Mouse (Mus musculus) forelimb bud, embryonic 11.5 days (tissue): Measurements from ENCODE around the gene Olfr692.
A peak's percentile ranks its signal among the peaks of the same experiment; 100 is the strongest.
"Not testable (repeated sequence)": the region's sequence is repeated elsewhere in the genome, so short reads cannot be mapped to it uniquely, and the experiment has no call there.

Source experiments
- DNase-seq: peaks from one replicate; pipeline ENCODE4 v3.0.0-alpha.2; 2012; ENCODE audit warnings: low read depth, low spot score

The Olfr692 gene

DNA sequence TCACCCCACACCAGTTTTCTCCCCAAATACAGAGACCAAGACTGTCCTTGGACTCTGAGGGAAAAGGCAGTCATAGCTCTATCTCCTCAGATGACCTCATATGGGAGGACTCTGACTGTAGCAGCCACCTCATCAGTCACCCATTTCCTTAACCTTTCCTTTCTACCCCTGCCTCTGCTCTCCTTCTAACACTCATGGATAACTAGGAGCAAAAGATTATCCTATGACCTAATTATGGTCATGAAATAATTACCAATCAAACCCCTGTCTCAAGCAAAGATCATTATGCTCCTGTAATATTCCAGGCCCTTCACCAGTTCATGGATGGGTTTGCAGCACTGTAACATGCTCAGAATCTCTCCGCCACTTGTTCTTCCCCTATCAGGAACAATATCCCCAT, at the start of gene Olfr692:
Olfr692 (plus strand) TSS at position 301 of the 400 bp plus-strand sequence.
- DNase-seq = no peak

DNA sequence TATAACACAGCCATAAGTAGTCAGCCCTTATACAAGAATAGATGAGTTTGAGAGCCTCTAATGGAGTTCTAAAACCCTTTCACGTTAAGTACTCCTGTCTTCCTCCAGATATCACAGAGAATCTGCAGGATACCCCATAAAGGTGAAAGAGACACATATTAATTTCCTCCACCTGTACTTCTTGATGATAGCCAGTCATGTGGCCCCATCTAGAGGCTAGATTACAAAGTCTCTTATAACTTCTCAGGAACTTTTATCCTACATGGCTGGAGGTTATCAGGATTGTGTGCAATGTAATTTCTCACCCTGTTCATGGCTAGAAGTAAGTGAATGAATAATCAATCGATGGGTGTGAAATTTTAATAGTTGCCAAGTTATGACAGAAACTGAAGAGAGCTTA, 42.7 kb upstream of the Olfr692 start:
- DNase-seq = no peak

DNA sequence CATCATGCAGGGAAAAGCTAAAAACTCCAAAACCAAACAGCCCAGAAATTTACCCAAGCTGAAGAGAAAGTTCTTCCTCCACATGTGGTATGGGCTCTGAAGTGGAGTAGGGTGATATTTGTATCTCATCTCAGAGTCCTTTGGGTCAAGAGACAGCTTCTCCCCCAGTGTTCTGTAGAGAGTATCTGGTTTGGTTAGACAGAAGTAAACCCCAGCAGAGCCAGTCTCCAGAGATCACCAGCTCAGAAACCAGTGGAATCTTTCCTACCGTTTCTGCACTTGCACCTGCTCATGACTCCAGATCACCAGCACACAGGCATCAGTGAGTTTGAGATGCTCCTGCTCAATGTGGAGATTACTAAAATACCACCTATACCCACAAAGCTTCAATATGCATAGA, 34.0 kb upstream of the Olfr692 start, which contains the start of gene Olfr690:
Olfr690 (minus strand) TSS at position 101 of the 400 bp plus-strand sequence.
- DNase-seq = no peak

DNA sequence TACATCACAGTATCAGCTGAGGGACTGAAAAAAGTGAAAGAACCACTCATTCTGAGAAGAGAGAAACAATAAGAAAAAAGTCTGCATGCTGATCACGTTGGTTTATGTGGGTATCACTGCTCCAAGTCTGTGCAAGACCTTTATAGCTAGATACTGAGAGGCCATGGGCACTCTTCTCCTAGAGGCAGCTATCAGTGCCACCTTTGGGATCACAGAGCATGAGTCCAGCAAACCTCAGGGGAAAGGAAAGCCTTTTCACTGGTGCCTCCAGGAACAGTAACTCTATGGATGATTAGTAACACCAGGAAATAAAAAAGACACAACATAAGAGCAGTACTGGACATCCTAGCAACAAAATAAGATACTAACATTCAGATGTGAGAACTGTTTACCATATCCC, 25.9 kb upstream of the Olfr692 start, which contains the start of gene Olfr691:
Olfr691 (minus strand) TSS at position 101 of the 400 bp plus-strand sequence.
- no peak for DNase-seq

DNA sequence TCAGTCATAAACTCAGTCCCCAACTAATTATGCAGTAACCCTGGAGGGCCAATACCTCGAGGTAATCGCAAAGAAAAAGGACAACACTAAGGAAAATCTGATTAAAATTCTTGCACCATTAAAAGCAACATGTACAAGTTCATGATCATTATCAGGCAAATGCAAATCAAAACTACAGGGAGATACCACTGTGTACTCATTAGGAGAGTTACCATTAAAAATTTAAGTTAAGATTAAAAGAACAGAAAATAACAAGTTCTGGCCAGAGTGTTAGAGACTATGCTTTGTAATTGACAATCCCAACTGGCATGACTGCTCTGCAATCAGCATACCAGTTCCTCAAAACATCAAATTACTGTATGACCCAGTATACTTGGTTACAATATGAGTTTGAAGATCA, 25.3 kb upstream of the Olfr692 start:
- DNase-seq = no peak

DNA sequence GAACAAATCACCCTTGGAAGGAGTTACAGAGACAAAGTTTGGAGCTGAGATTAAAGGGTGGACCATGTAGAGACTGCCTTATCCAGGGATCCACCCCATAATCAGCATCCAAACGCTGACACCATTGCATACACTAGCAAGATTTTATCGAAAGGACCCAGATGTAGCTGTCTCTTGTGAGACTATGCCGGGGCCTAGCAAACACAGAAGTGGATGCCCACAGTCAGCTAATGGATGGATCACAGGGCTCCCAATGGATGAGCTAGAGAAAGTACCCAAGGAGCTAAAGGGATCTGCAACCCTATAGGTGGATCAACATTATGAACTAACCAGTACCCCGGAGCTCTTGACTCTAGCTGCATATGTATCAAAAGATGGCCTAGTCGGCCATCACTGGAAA, 12.0 kb upstream of the Olfr692 start:
- not testable (repeated sequence) for DNase-seq

DNA sequence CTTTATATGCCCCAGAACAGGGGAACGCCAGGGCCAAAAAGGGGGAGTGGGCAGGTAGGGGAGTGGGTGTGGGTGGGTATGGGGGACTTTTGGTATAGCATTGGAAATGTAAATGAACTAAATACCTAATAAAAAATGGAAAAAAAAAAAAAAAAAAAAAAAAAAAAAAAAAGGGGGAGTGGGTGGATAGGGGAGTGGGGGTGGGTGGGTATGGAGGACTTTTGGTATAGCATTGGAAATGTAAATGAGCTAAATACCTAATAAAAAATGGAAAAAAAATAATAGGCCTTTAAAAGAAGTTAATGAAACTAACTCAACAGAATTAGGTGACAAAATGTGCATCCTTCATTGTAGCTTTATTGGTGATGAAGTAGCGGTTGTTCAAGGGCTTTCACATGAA, 11.5 kb upstream of the Olfr692 start:
- DNase-seq = not testable (repeated sequence)

DNA sequence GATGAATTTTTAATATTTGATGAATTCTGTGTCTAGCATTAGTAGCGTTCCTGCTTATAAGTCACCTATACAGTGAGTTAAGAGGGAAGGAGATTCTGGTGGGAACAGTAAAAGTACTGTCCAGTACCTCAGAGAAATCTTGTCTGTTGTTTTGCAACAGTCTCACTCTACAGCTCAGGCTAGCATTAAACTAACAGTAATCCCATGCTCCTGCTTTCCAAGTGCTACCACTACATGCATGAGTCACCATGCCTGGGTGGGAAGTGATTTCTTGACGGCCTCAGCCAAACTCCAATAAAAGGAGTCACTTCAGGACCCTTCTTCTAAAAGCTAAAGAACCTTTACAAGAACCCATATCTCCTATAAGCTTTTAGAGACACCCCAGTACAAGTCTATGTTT, 6.3 kb upstream of the Olfr692 start:
- no peak for DNase-seq

DNA sequence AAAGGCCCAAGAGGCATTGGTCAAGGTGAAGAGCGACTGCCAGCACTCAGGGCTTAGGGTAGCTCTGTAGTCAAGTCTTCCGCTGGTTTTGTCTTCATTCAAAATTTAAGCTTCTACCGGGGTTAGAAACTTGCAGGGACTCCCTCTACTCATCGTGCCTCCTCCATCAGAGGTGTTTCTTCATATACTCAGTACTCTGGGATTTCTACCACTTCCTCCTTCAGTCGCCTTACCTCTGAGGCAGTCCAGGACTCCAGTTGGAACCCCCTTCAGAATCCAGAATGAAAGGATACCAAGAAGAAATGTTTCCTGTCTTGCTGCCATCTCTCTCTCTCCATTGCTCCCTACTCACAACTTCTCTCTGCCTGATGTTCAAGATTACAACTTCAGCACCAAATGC, 762 bp upstream of the Olfr692 start:
- DNase-seq = no peak

DNA sequence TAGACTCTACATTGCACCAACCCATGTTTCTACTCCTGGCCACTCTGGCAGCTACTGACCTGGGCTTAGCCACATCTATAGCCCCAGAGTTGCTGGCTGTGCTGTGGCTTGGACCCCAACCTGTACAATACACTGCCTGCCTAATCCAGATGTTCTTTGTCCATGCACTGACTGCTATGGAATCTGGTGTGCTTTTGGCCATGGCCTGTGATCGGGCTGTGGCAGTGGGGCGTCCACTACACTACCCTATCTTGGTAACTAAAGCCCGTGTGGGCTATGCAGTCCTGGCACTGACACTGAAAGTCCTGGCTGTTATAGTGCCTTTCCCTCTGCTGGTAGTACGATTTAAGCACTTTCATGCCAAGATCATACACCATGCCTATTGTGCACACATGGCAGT, 491 bp downstream of the Olfr692 start:
- no peak for DNase-seq

DNA sequence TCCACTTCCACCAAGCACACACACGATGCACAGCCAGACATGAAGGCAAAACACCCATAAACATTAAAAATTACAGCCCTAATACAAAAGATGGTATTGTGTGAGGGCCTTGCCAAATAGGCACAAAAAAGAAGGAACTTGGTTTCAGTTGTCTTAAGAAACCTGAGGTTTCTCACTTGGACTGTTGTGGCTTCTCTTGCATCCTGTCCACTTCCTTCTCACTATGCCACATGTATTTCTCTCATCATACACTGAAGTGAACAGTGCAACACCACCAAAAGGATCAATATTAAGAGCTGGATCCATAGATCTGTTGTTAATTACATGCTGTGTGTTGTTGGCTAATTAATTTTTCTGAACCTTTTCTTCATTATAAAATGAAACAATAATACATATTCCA, 4.9 kb downstream of the Olfr692 start:
- no peak for DNase-seq

DNA sequence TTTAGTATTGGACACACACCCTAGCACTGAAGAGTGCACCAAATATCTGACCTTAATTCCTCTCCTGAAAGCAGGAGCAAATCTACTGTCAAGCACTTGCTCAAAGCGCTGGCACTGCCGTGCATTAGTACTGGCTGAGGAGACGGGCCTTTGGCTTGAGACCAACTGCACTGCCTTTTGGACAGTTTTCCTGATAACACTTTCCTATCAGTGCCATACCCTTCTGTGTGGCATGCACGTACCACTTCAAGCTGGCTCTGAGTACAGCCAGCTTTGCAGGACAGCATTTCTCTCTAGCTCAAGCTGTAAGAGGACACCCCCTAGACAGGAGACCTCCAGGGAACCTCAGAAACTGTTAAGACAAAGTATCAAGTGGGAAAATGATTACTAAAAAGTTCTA, 5.5 kb downstream of the Olfr692 start:
- DNase-seq = no peak

DNA sequence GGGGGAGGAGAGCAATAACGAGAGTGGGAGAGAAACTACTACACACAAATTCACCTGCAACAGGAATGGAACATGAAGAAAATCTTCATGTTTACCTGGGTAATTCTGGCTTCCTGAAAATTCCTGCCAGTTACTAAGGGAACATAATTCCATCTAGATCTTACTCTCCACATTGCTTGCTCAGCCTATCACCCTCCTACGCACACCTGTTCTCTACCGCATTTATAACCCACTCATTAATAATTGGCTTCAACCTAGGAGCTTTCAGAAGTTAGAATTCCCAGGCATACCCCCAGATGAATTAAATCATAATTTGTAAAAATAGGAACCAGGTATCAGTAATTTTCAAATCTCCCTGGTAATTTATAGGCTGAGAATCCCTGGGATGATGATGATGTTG, 5.9 kb downstream of the Olfr692 start:
- DNase-seq = no peak

DNA sequence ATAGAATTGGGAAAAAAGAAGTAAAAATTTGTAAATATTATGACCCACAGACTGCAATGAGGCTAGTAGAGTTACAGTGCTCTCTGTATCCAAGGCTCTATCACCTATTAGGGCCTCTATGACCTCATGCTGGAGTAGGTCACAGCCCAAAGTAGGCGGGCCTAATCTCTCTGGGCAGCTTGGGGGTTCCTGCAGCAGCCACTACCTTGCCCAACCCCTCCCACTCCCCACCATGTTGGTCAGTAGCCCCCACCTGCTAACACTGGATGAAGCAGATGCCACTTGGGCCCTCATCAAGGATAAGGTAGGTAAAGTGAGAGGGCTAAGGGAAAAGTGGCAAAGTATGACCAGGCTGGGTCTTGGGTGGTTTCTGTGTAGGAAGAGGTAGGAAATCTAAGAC, 6.8 kb downstream of the Olfr692 start, which contains the start of gene Gm5901:
Gm5901 (plus strand) TSS at position 173 of the 400 bp plus-strand sequence.
- DNase-seq = no peak

DNA sequence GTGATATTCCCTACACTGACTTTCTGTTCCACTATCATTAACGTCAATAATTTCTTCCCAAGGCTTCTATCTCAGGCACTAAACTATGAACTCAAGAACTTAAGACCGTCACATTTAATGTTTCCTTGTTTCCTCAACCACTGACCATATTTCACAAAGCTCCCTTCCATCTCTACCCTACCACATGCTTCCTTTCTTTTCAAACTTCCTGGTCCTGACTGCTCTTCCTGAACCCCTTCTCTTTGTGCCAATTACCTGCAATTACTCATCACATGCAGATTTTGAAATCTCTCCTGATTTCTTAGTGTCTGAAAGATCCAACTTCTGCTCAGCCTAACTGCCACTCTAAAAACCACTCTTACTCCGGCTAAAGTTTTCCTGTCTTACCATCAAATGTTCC, 12.3 kb downstream of the Olfr692 start:
- no peak for DNase-seq

DNA sequence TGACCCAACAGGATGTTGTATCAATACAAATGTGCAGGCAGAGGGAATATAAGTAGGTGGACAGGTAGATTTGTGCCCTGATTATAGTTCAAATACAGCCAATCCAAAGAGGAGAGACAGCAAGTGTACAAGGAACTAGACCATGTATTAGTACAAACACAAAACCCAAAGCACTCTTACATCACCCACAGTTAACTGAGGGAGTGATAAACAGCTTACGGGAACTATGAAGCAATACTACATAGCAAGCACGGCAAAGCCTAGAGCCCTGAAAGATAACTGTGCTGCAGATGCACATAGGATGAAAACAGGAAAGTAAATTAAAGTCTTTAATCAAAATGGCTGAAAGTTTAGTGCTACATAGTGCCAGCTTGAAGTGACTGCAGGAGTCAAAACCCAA, 19.7 kb downstream of the Olfr692 start:
- DNase-seq = no peak

DNA sequence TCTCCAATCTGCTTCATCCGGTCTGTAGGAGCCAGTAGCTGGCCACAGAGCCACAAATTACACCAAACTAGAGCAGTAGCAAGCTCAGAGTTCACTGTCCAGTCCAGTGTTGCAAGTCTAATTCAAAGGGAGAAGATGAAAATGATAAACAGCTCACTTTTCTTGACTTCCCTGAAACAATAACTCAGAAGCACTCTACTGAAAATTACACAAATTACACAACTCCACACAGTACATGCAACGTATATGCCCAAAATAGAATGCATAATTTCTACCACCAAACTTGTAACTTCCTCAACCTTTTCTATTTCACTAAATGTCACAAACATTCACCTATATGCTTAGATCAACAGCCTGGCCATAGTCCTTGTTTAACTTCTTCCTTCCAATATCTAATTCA, 22.2 kb downstream of the Olfr692 start:
- no peak for DNase-seq

DNA sequence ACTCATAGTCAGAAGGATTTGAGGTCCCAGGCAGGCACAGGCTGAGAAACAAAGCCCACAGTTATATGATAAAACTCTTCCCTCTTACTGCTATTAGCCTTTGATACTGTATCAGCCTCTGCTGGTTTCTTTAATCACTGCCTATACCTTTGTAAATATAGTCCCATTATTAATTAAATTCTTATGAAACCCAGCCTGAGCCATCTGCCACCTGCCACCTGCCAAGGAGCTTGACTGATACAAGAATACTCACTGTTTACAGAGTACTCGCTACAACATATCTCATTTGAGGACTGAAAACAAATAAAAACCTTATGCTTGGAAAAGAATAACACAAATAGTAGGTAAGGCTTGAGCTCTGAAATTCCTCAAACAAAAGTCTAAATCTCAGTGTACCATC, 26.6 kb downstream of the Olfr692 start:
- no peak for DNase-seq

DNA sequence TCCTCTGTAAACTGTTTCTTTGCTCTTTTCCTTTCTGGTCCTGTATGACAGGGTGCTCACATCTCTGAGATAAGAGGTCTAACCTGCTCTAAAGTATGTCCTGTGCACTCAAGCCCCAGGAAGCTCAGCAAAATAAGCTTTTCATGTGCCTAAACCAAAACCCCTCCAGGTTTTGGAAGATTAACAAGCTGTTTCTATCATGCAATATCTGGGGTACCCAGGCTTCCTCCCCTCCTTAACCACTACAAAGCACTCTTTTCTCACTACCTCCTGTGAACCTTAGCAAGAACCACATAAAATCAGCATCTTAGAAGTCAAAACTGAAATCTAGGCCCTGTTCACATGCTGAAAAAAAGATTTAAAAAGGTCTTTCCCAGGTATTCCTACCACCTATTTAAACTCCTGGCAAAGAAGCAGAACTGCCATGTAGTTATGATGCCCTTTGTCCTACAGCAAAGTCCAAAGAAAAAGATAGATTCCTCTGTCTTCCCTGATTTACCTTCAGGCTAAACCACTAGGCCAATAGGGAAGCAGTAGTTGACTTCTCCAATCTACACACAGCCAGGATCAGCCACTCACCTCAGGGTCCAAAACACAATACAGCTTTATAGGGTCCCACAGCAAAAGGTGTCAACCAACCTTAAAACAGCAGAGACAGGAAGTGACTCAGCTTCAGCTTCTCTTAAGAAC, 27.2 kb downstream of the Olfr692 start:
- no peak for DNase-seq

DNA sequence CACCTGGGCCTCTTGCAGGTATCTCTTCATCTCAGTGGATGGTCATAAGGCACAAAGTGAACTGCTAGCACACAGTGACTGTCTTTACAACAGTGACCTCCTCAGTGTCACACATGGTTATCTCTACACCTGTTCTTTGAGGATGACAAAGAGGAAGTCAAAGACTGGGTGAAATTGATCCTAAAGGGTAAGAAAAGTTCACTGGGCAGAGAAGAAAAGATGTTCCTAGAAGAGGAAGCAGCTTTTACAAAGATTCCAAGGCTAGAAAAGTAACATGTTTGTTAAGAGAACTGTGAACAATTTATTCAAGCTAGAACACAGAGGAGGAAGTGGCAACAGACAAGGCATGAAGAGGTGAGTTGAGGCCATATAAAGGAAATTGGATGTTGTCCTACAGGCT, 28.1 kb downstream of the Olfr692 start:
- no peak for DNase-seq

DNA sequence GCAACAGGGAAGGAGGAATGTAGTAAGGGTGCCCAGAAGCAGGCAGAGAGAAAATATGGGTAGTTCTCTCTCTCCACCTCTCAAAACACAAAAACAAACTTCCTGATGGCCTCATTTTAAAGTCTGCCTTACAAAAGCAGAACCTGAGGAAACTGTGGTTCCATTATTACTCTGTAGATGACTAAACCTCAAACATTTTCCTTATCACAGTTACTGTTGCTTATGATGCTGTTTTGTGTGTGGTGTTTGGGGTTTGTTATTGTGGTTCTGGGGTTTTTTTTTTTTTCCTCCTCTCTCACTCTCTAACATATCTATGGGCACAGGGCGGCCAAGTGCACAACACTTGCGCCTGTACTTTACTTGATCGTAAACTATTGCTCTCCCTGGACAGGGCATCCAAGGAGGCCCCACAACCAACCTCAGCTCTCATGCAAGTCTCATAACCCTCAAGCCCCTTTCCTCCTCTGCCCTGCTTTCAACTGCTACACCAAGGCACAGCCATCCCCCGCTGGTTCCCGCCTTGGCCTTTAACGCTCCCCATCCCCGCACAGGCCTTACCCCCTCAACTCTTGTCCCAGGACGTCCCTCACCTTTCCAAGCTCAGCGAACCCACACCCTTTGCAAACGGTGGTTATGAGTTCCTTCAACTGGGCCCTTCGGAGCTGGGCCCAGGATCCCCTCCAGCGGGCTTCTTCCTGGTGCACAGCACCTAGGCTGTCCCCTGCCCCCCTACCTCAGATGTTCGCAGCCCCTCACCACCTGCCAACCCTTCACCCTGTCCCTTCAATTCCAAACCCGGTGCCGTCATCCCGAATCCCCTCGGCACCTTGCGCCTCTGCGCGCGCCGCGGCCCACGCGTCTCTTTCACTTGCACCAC, 31.3 kb downstream of the Olfr692 start:
- DNase-seq = peak; percentile 13

DNA sequence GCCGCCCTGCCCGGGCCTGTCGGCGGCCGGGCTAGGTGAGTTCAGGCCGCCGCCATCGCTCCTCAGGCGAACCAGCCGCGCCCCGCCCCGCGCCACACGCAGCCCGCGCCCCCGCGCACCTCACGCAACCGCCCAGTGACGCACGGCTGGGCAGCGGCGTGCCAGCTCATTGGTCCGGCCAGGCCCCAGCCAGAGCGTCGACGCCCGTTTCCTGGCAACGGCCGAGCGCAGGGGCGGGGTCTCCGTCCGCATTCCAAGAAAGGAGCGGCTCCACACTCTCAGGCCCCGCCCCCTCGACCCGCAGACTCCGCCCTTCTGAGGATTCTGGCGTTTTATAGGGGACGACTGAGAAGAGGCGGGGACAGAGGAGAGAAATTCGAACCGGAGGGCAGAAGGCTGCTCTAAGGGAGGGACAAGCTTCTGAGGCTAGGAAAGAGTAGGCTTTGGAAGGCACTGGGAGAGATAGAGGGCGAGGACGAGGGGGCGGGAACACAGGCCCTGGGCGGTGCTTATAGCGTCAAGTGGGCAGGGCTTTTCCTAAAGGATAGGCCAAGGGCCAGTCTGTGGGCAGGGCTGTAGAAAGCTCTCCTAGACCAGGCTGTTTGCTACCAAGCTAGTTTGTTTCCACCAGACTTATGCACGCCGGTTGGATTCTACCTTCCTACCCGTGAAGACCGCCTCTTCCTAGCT, 32.0 kb downstream of the Olfr692 start, which contains the start of gene Fam160a2:
Fam160a2 (minus strand) TSS at position 120 of the 690 bp plus-strand sequence.
- peak; percentile 99 for DNase-seq
